Mouse (Mus musculus) stomach, postnatal 0 days (tissue): ENCODE measurements around the gene P4ha2. TPM values are rescaled to one million over a fixed set of nuclear protein-coding genes. Genes with fewer than 3 reads are reported as not detected.

Experiments used
- ATAC-seq: fragments of 200-750 bp; cut with Nextera tagmentation; 2 replicates; pipeline ENCODE4 v1.8.0; 2017; ENCODE audit not compliant: low FRiP score, low TSS enrichment
- DNase-seq: peaks from one replicate; pipeline ENCODE4 v3.0.0-alpha.2; 2016; ENCODE audit warnings: low spot score
- H3K27ac ChIP-seq: fragments of 300-500 bp; sonication (generic); replicated peaks from 2 replicates; pipeline ENCODE4 v1.5.1; 2014; ENCODE audit warnings: mild to moderate bottlenecking, control low read depth
- H3K27me3 ChIP-seq: fragments of 300-500 bp; sonication (generic); 2 replicates; pipeline ENCODE4 v1.6.1; 2014; ENCODE audit warnings: low read length; ENCODE audit not compliant: control insufficient read depth, insufficient read depth
- H3K36me3 ChIP-seq: fragments of 300-500 bp; sonication (generic); 2 replicates; pipeline ENCODE4 v1.6.1; 2014; ENCODE audit warnings: low read length, mixed read lengths; ENCODE audit not compliant: control insufficient read depth, insufficient read depth
- H3K4me1 ChIP-seq: fragments of 300-500 bp; sonication (generic); replicated peaks from 2 replicates; pipeline ENCODE4 v1.6.1; 2014; ENCODE audit warnings: antibody characterized with exemption; ENCODE audit not compliant: control insufficient read depth, insufficient read depth
- H3K4me2 ChIP-seq: fragments of 300-500 bp; sonication (generic); replicated peaks from 2 replicates; pipeline ENCODE4 v1.6.1; 2014; ENCODE audit warnings: low read depth, mild to moderate bottlenecking, control low read depth, moderate library complexity
- H3K4me3 ChIP-seq: fragments of 300-500 bp; sonication (generic); 2 replicates; pipeline ENCODE4 v1.5.1; 2014; ENCODE audit warnings: low read depth, low read length, control low read depth
- H3K9ac ChIP-seq: fragments of 300-500 bp; sonication (generic); 2 replicates; pipeline ENCODE4 v1.6.1; 2014; ENCODE audit warnings: mild to moderate bottlenecking, low read length, control low read depth, mixed read lengths
- H3K9me3 ChIP-seq: fragments of 300-500 bp; sonication (generic); 2 replicates; pipeline ENCODE4 v1.6.1; 2016; ENCODE audit warnings: low read length; ENCODE audit not compliant: control insufficient read depth
- CTCF ChIP-seq: IDR thresholded peaks from 2 replicates; pipeline ENCODE4 v1.5.1; 2016; ENCODE audit warnings: antibody characterized with exemption, low read depth, mild to moderate bottlenecking, moderate library complexity
- EP300 ChIP-seq: optimal IDR thresholded peaks from 2 replicates; pipeline ENCODE3; 2016; ENCODE audit warnings: antibody characterized with exemption
- WGBS: fragments of 180-500 bp; shearing (Covaris S2); extraction: QIAGEN DNeasy Blood & Tissue Kit; methylation state at CpG from one replicate; pipeline ENCODE4 v1.1.7; 2014; 5-methylcytosine and 5-hydroxymethylcytosine counted together
- polyA plus RNA-seq: library from polyadenylated mRNA; unstranded; fragments of >200 nt; fragmentation: Nextera tagmentation; extraction: Ambion mirVana; gene quantifications from 2 replicates; pipeline ENCODE4 v1.2.1, GENCODE M21; 2015

P4ha2 gene
- polyA plus RNA-seq, 1 experiment from 2014 or later, result 30.2 TPM

DNA sequence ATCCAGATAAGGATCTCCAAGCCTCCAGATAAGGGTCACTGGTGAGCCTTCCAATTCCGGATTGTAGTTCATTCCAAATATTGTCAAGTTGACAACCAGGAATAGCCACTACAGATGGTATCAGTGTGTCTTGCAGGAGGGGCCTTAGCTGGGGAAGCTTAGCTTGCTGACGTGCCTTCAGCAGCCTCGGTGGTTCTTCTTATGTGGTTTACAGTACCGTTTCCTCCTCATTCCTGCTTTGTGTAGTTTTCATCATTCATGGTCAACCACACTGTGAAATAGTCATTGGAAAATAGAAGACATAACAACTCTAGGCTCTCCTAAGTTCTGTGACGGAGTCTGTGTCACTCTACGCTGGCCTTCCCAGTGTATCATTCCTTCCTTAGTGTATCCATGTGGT, 5.1 kb downstream of the P4ha2 start:
- Histone ChIP-seq H3K27me3 (no peaks in the 10 kb centered on the region), H3K9me3 (no peaks in the 10 kb centered on the region), H3K36me3 (no peaks in the 10 kb centered on the region), H3K9ac (no peak overlapping the region), H3K4me1 (0 out of 2 replicates have a peak, but pooled peaks cover 4% of the 10 kb centered on the region), H3K4me2 (no peak overlapping the region), H3K4me3 (no peak overlapping the region), H3K27ac (no peak overlapping the region)
- TF ChIP-seq EP300 (no peak), CTCF (no peak)
- DNase-seq (no peak), ATAC-seq (no peak)
- 87% methylated on average over 6 of the region's 6 CpGs for WGBS

DNA sequence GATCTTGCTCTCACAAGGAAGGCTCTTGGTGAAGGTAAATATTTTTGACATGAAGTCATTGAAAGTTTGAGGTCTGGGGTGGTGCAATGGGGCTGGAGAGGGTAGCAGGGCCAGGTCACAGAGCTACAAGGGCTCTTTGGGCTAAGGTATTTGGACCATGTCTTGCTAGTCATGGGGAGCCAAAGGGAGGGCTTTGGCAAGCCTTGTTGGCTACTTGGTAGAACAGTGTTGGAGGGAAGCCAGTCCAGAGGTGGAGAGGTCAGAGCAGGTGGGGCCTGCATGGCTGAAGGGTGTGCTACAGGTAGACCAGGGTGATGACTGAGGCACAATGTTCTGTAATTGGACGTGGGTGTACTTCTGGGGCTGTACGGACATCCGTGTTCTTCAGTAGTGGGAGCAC, 6.8 kb downstream of the P4ha2 start:
- H3K27ac ChIP-seq, result peak overlapping the region; percentile 35; the same call in 1 of the 2 replicates
- DNase-seq, result no peak
- TF ChIP-seq EP300, result no peak
- H3K9ac ChIP-seq, result no peak overlapping the region
- H3K4me3 ChIP-seq, result no peak overlapping the region
- 83% methylated on average over 3 of the region's 3 CpGs for WGBS
- no peak overlapping the region for H3K4me2 ChIP-seq
- no peaks in the 10 kb centered on the region for H3K9me3 ChIP-seq
- no peaks in the 10 kb centered on the region for H3K27me3 ChIP-seq
- 0 out of 2 replicates have a peak, but pooled peaks cover under 1% of the 10 kb centered on the region for H3K4me1 ChIP-seq
- H3K36me3 ChIP-seq, result no peaks in the 10 kb centered on the region
- no peak for ATAC-seq

DNA sequence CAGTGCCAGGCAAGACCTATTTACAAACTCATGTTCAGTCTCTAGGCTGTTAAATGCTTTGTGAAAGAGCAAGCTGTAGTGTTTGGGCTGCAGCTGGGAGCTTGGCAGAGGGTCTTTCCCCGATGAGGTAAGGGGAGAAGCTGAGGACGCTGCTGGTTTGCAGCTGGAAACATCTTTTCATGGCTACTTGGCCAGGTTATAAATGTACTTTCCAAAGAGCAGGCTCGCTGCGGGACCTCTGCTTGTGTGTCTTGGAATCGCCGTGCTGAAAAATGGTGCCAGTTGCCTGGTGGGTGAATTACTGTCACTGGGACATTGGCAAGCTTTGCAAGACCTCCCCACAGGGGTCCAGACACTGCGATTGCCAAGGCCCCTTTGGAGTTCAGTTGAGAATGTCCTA, 7.3 kb downstream of the P4ha2 start:
- H3K9me3 ChIP-seq, result no peaks in the 10 kb centered on the region
- TF ChIP-seq EP300 (no peak), CTCF (no peak)
- H3K4me3 ChIP-seq, result no peak overlapping the region
- H3K36me3 ChIP-seq, result no peaks in the 10 kb centered on the region
- peak overlapping the region; percentile 35; the same call in 1 of the 2 replicates for H3K27ac ChIP-seq
- WGBS, result 63% methylated on average over 7 of the region's 7 CpGs
- no peak overlapping the region for H3K9ac ChIP-seq
- DNase-seq, result no peak
- H3K27me3 ChIP-seq, result no peaks in the 10 kb centered on the region
- no peak overlapping the region for H3K4me2 ChIP-seq
- no peak for ATAC-seq
- H3K4me1 ChIP-seq, result no peaks in the 10 kb centered on the region

DNA sequence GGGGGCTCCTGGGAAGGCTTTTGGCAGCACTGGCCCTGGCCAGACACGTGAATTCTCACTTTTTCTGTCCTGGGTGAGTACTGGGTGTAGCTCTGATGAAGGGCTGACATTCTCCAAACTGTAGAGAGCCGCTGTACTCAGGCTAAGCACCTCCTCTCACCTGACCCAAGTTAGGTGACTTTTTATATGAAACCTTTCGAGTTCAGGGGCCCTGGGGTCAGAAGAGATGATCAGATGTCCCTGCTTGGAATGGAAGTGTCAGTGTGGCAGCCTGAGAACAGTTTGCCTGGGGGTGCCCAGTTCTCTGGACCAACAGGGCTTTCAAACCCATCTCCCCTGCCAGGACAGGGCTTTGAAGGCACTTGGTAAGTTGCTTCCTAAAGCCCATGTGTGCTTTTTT, 8.2 kb downstream of the P4ha2 start:
- Histone ChIP-seq H3K36me3 (no peaks in the 10 kb centered on the region), H3K27ac (0 out of 2 replicates have a peak overlapping the region, but pooled peaks have one; percentile 8), H3K9ac (no peak overlapping the region), H3K27me3 (no peaks in the 10 kb centered on the region), H3K4me1 (no peaks in the 10 kb centered on the region), H3K9me3 (no peaks in the 10 kb centered on the region), H3K4me3 (no peak overlapping the region), H3K4me2 (no peak overlapping the region)
- TF ChIP-seq EP300 (no peak), CTCF (no peak)
- DNase-seq, result no peak
- WGBS, result 72% methylated on average over 3 of the region's 3 CpGs
- no peak for ATAC-seq

DNA sequence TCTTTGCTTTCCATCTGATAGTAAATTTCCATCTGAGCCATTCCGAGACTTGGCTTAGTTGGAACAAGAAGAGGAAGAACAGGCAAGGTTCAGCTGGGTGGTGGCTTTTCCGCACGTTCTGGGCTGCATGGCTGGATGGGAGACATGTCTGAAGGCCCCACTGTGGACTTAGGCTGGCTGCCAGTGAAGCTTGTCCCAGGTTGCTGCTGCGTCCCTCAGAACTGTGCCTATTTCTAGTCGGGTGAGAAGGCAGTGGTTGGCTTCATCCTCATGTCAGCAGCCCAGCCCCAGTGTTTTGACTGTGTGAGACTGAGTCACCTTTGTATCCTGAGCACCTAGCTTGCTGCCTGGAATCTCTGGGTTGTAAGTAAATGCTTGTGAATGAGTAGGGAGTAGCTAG, 9.0 kb downstream of the P4ha2 start:
- WGBS, result 45% methylated on average over 5 of the region's 5 CpGs
- Histone ChIP-seq H3K4me3 (no peak overlapping the region), H3K4me2 (no peak overlapping the region), H3K27me3 (no peaks in the 10 kb centered on the region), H3K9me3 (no peaks in the 10 kb centered on the region), H3K27ac (peak overlapping the region; percentile 24; the same call in 1 of the 2 replicates), H3K36me3 (no peaks in the 10 kb centered on the region), H3K4me1 (peaks cover 3% of the 10 kb centered on the region; the same call in 1 of the 2 replicates), H3K9ac (no peak overlapping the region)
- TF ChIP-seq EP300, result no peak
- TF ChIP-seq CTCF, result no peak
- DNase-seq (peak; percentile 46), ATAC-seq (no peak)

DNA sequence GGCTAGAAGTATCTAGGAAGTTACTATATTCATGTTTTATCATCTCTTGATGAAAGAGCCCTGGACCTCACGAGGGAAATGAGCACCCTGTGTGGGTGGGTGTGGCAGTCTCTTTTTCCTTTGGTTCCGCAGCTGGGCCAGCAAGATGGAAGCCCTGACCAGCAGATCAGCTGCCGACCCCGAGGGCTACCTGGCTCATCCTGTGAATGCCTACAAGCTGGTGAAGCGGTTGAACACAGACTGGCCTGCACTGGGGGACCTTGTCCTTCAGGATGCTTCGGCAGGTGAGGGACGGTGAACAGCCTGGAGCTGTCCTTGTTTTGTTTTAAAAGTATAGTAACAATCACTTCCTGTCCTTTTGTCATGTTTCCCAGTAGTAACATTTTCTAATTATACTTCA, 11.4 kb downstream of the P4ha2 start:
- WGBS, result 91% methylated on average over 7 of the region's 7 CpGs
- Histone ChIP-seq H3K9ac (no peak overlapping the region), H3K4me2 (no peak overlapping the region), H3K27me3 (no peaks in the 10 kb centered on the region), H3K4me1 (peaks cover 3% of the 10 kb centered on the region; the same call in 1 of the 2 replicates), H3K4me3 (no peak overlapping the region), H3K27ac (no peak overlapping the region), H3K36me3 (no peaks in the 10 kb centered on the region; the same call in 1 of the 2 replicates), H3K9me3 (no peaks in the 10 kb centered on the region)
- ATAC-seq (no peak), DNase-seq (no peak)
- no peak for TF ChIP-seq EP300
- TF ChIP-seq CTCF, result no peak
